Mouse (Mus musculus): ENCODE results near the gene Il10. TPM values are rescaled to one million over a fixed set of nuclear protein-coding genes. Genes with fewer than 3 reads are reported as not detected.

Gene Il10
- total RNA-seq, 2 experiments from 2014 or later, result not detected

GRCm38 (mm10) chr1:131048121-131048863, 28.6 kb downstream of the Il10 start:
- ATAC-seq (ENCODE audit: poor library complexity, severe bottlenecking), result no peak

GRCm38 (mm10) chr1:131048946-131049345, 29.3 kb downstream of the Il10 start:
- ATAC-seq (ENCODE audit: poor library complexity, severe bottlenecking), result no peak

GRCm38 (mm10) chr1:131049361-131049806, 29.7 kb downstream of the Il10 start:
- no peak for ATAC-seq (ENCODE audit: poor library complexity, severe bottlenecking)

- ATAC-seq (ENCODE audit: poor library complexity, severe bottlenecking), result no peak
These were observed 30.4 kb downstream of the Il10 start for GRCm38 (mm10) chr1:131050011-131050410.

GRCm38 (mm10) chr1:131050617-131051016, 31.0 kb downstream of the Il10 start:
- no peak for ATAC-seq (ENCODE audit: poor library complexity, severe bottlenecking)

- no peak for ATAC-seq (ENCODE audit: poor library complexity, severe bottlenecking)
These were observed 31.4 kb downstream of the Il10 start for GRCm38 (mm10) chr1:131051073-131051472.

GRCm38 (mm10) chr1:131053239-131053638, 33.6 kb downstream of the Il10 start:
- ATAC-seq (ENCODE audit: poor library complexity, severe bottlenecking), result peak; percentile 63

GRCm38 (mm10) chr1:131053656-131054055, 34.0 kb downstream of the Il10 start:
- no peak for ATAC-seq (ENCODE audit: poor library complexity, severe bottlenecking)

GRCm38 (mm10) chr1:131054251-131054650, 34.6 kb downstream of the Il10 start:
- ATAC-seq (ENCODE audit: poor library complexity, severe bottlenecking), result no peak

- ATAC-seq (ENCODE audit: poor library complexity, severe bottlenecking), result no peak
These were observed 38.8 kb downstream of the Il10 start for GRCm38 (mm10) chr1:131058431-131058830.

GRCm38 (mm10) chr1:131059411-131059810, 39.8 kb downstream of the Il10 start:
- ATAC-seq (ENCODE audit: poor library complexity, severe bottlenecking), result no peak

- ATAC-seq (ENCODE audit: poor library complexity, severe bottlenecking), result no peak
These were observed 40.2 kb downstream of the Il10 start for GRCm38 (mm10) chr1:131059841-131060240.

GRCm38 (mm10) chr1:131060290-131061253, 40.9 kb downstream of the Il10 start:
- ATAC-seq (ENCODE audit: poor library complexity, severe bottlenecking), result peak; percentile 57

GRCm38 (mm10) chr1:131061740-131062254, 42.2 kb downstream of the Il10 start:
- ATAC-seq (ENCODE audit: poor library complexity, severe bottlenecking), result no peak

GRCm38 (mm10) chr1:131062821-131063220, 43.2 kb downstream of the Il10 start:
- no peak for ATAC-seq (ENCODE audit: poor library complexity, severe bottlenecking)

- ATAC-seq (ENCODE audit: poor library complexity, severe bottlenecking), result no peak
These were observed 44.6 kb downstream of the Il10 start for GRCm38 (mm10) chr1:131064202-131064601.

- ATAC-seq (ENCODE audit: poor library complexity, severe bottlenecking), result peak; percentile 69
These were observed 48.5 kb downstream of the Il10 start for GRCm38 (mm10) chr1:131068011-131068727.

GRCm38 (mm10) chr1:131069010-131069409, 49.4 kb downstream of the Il10 start:
- no peak for ATAC-seq (ENCODE audit: poor library complexity, severe bottlenecking)

- peak; percentile 35 for ATAC-seq (ENCODE audit: poor library complexity, severe bottlenecking)
These were observed 52.8 kb downstream of the Il10 start for GRCm38 (mm10) chr1:131072376-131072990.

- ATAC-seq (ENCODE audit: poor library complexity, severe bottlenecking), result no peak
These were observed 54.9 kb downstream of the Il10 start for GRCm38 (mm10) chr1:131074524-131074938.
